Mouse (Mus musculus) liver, adult 2 months (tissue): ENCODE measurements around the gene Slc38a9.

ENCODE experiments used
- CTCF ChIP-seq: fragments of 200-500 bp; IDR thresholded peaks from 2 replicates; pipeline ENCODE4 v1.5.1; 2011; ENCODE audit warnings: low read depth, low read length, control low read depth
- POLR2A ChIP-seq: fragments of 200-500 bp; IDR thresholded peaks from 2 replicates; pipeline ENCODE4 v1.6.1; 2011; ENCODE audit warnings: low read length, control low read depth; ENCODE audit not compliant: insufficient read depth; ENCODE audit errors: extremely low read depth

DNA sequence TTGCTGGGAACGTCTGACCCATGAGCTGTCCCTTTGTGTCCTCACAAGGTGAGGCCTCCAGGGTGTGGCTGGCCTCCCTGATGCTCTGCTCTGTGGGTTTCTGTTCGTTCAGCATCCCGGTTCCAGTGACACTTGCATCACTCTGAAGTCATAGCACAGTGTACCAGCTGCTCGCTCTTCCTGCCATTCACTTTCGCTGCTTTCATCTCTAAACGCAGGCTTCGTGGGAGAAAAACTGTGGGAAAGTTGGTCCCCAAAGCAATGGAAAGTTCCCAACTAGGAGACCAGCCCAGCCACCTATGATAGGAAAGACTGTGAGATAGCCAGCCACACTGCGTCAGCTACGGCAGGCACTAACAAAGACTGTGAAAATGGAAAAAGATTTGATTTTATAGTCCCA, 96.8 kb downstream of the Slc38a9 start:
- TF ChIP-seq POLR2A (no peak), CTCF (no peak)
